Mouse (Mus musculus): Measurements from ENCODE around the gene Ninj2. TPM values are rescaled to one million over a fixed set of nuclear protein-coding genes. Genes with fewer than 3 reads are reported as not detected.

Ninj2 gene
- total and polyA plus RNA-seq, 3 experiments, result 1.1 to 6.5 TPM; not detected in 1

DNA sequence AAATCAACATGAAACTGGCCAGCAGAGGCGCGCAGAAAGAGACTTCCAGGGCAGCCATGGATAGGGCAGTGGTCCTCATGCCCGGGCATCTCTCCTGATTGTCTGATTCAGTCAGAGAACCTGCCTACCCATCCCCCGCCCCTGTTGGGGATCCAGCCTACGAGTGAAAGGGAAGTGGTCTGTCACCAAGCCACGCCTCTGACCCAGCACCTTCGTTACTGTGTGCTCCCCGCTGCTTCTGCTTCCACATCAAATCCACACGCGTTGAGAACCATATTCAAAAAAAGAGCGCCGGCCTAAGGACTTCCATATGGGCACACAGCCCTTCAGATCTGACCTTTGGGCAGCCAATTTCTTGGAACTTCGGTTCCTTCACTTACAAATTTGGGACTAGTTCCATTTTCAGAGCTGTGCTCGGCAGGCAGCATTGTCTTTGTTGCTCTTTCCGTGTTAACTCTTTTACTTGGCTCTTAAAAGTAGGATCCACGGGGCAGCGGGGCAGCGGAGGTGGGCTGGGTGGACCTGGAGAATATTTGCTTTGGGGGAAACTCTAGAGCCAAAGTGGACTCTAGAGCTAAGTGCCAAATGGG lies 94.5 kb downstream of the Ninj2 start (continued):
- TF ChIP-seq ZNF384 (IDR thresholded peaks at IDR 0.05; ENCODE audit: low read depth, low read length), result 0 out of 2 replicates have a peak, but pooled peaks have one; percentile 35
- TF ChIP-seq PAX5 (IDR thresholded peaks at IDR 0.05; ENCODE audit: low read length), result no peak
- peak; percentile 67 for TF ChIP-seq SIN3A (IDR thresholded peaks at IDR 0.05; ENCODE audit: low read length)
- TF ChIP-seq MAFK (IDR thresholded peaks at IDR 0.05; ENCODE audit: insufficient replicate concordance, low read length), result no peak
- TF ChIP-seq MAZ (IDR thresholded peaks at IDR 0.05; ENCODE audit: low read depth, low read length), result 0 out of 2 replicates have a peak, but pooled peaks have one; percentile 28
- TF ChIP-seq ETS1 (conservative IDR thresholded peaks at IDR 0.05; ENCODE audit: low read depth, low read length), result peak; percentile 50
- TF ChIP-seq TCF12 (IDR thresholded peaks at IDR 0.05; ENCODE audit: low read depth, low read length), result peak; percentile 87
- TF ChIP-seq CTCF (conservative IDR thresholded peaks at IDR 0.05 in 1 of 2, IDR thresholded peaks at IDR 0.05 in 1 of 2; ENCODE audit: low read depth in 2 of 2, low read length in 2 of 2), result no peak
- TF ChIP-seq CHD2 (IDR thresholded peaks at IDR 0.05; ENCODE audit: low read length), result peak; percentile 94
- TF ChIP-seq MEF2A (IDR thresholded peaks at IDR 0.05; ENCODE audit: borderline replicate concordance, low read depth, low read length), result peak; percentile 19; the same call in 1 of the 2 replicates
- peak; percentile 79 for TF ChIP-seq IRF4 (IDR thresholded peaks at IDR 0.05; ENCODE audit: low read depth, low read length)

- dilution Hi-C loops (cut with MboI; ENCODE audit: extremely low pct_ligation_motif_present, extremely low pct_unique_long_range_greater_than_20kb, low sequenced_read_pairs), result no loop called here
- Histone ChIP-seq H3K4me1 (ENCODE audit: control insufficient read depth in 1 of 2, insufficient read depth in 2 of 2) (peaks cover 32 to 86% of the 10 kb centered on the region in 2 experiments), H3K36me3 (replicated peaks in 1 of 2; ENCODE audit: control insufficient read depth in 1 of 2, insufficient read depth in 1 of 2, low read length in 1 of 2) (no peaks in the 10 kb centered on the region), H3K4me3 (replicated peaks in 1 of 3; ENCODE audit: low read depth in 2 of 3, low read length in 2 of 3, poor library complexity in 1 of 3) (peak overlapping the region in 1 of 3 experiments; percentile 33), H3K27me3 (replicated peaks) (no peaks in the 10 kb centered on the region), H3K27ac (ENCODE audit: insufficient read depth, low read depth) (peak overlapping the region; percentile 75), H3K4me2 (ENCODE audit: insufficient read depth, low read depth, poor library complexity, severe bottlenecking) (peak overlapping the region; percentile 14), H3K79me2 (replicated peaks; ENCODE audit: control insufficient read depth, extremely low read depth, insufficient read depth, poor library complexity, severe bottlenecking) (no peaks in the 10 kb centered on the region), H3K9me3 (replicated peaks; ENCODE audit: low read length) (no peaks in the 10 kb centered on the region), H3K9ac (ENCODE audit: insufficient read depth, low read depth) (peak overlapping the region; percentile 94)
- DNase-seq (ENCODE audit: extremely low read depth), result peak; percentile 79
- in situ Hi-C loops (cut with MboI; ENCODE audit: low pct_ligation_motif_present, low pct_unique_long_range_greater_than_20kb, low sequenced_read_pairs), result loop anchor here (5.0 kb wide), 3 partner anchors 36 to 151 kb away; partner anchors contain the start of gene Wnk1
- no peak for TF ChIP-seq NRF1 (IDR thresholded peaks at IDR 0.05; ENCODE audit: low read depth, low read length)
- TF ChIP-seq POLR2A (IDR thresholded peaks at IDR 0.05; ENCODE audit: low read depth, low read length), result peak; percentile 61
- no peak for TF ChIP-seq USF1 (IDR thresholded peaks at IDR 0.05; ENCODE audit: low read depth, low read length)
- peak; percentile 54; the same call in 1 of the 2 replicates for TF ChIP-seq ELF1 (IDR thresholded peaks at IDR 0.05; ENCODE audit: low read depth, low read length)
- 0 out of 2 replicates have a peak, but pooled peaks have one; percentile 46 for TF ChIP-seq UBTF (IDR thresholded peaks at IDR 0.05; ENCODE audit: low read depth, low read length)
- TF ChIP-seq RAD21 (IDR thresholded peaks at IDR 0.05; ENCODE audit: low read depth, low read length), result peak; percentile 37
- TF ChIP-seq TCF12 (IDR thresholded peaks at IDR 0.05; ENCODE audit: low read depth, low read length), result peak; percentile 68
- TF ChIP-seq EP300 (IDR thresholded peaks at IDR 0.05; ENCODE audit: low read length), result peak; percentile 44; the same call in 1 of the 2 replicates
- TF ChIP-seq KAT2A (IDR thresholded peaks at IDR 0.05; ENCODE audit: insufficient replicate concordance, low read length), result 0 out of 2 replicates have a peak, but pooled peaks have one; percentile 44
- peak; percentile 45; the same call in 1 of the 2 replicates for TF ChIP-seq ZMIZ1 (IDR thresholded peaks at IDR 0.05; ENCODE audit: low read depth, low read length)
- TF ChIP-seq MEF2A (IDR thresholded peaks at IDR 0.05; ENCODE audit: borderline replicate concordance, low read depth, low read length), result peak; percentile 74
- no peak for TF ChIP-seq E2F4 (IDR thresholded peaks at IDR 0.05; ENCODE audit: insufficient replicate concordance, low read depth, low read length)
- peak; percentile 36 for TF ChIP-seq HCFC1 (IDR thresholded peaks at IDR 0.05; ENCODE audit: low read depth, low read length)
- TF ChIP-seq BHLHE40 (IDR thresholded peaks at IDR 0.05; ENCODE audit: low read depth, low read length), result peak; percentile 72
- peak; percentile 46; the same call in 1 of the 2 replicates for TF ChIP-seq IRF4 (IDR thresholded peaks at IDR 0.05; ENCODE audit: low read depth, low read length)
- TF ChIP-seq MAFK (IDR thresholded peaks at IDR 0.05; ENCODE audit: insufficient replicate concordance, low read length), result no peak
- no peak for TF ChIP-seq JUND (conservative IDR thresholded peaks at IDR 0.05; ENCODE audit: low read depth, low read length)
- peak; percentile 94 for TF ChIP-seq MAZ (IDR thresholded peaks at IDR 0.05; ENCODE audit: low read depth, low read length)
- 0 out of 2 replicates have a peak, but pooled peaks have one; percentile 21 for TF ChIP-seq RCOR1 (conservative IDR thresholded peaks at IDR 0.05; ENCODE audit: low read depth, low read length)
- peak; percentile 26; the same call in 1 of the 2 replicates for TF ChIP-seq CHD1 (IDR thresholded peaks at IDR 0.05; ENCODE audit: low read depth, low read length)
- no peak for TF ChIP-seq ZC3H11A (IDR thresholded peaks at IDR 0.05; ENCODE audit: low read depth, low read length)
- no peak; the same call in none of the 2 replicates for TF ChIP-seq SIN3A (IDR thresholded peaks at IDR 0.05; ENCODE audit: low read length)
- peak; percentile 55 for TF ChIP-seq MXI1 (IDR thresholded peaks at IDR 0.05; ENCODE audit: low read depth, low read length)
- no peak for TF ChIP-seq ZNF384 (IDR thresholded peaks at IDR 0.05; ENCODE audit: low read depth, low read length)
- TF ChIP-seq ZKSCAN1 (IDR thresholded peaks at IDR 0.05; ENCODE audit: borderline replicate concordance, low read depth, low read length), result no peak
- TF ChIP-seq CHD2 (IDR thresholded peaks at IDR 0.05; ENCODE audit: low read length), result peak; percentile 84
- TF ChIP-seq MYC (IDR thresholded peaks at IDR 0.05; ENCODE audit: low read depth, low read length), result 0 out of 2 replicates have a peak, but pooled peaks have one; percentile 53
- TF ChIP-seq GABPA (IDR thresholded peaks at IDR 0.05; ENCODE audit: insufficient replicate concordance, low read depth, low read length), result no peak
Observed at GRCm38 (mm10) chr6:120188376-120189235, 95.5 kb downstream of the Ninj2 start.
